In genomic region chr7:16273766-16274140, GRCm38 (mm10) we compare ENCODE assay signal across 8 mouse cellular contexts. TPM values are rescaled to one million over a fixed set of nuclear protein-coding genes. Genes with fewer than 3 reads are reported as not detected.
DNase-seq lines count a peak whose midpoint lies in the region; ATAC-seq and TF ChIP-seq lines count a peak whose summit lies in the region.

No protein-coding gene starts in this region.

- 13% methylated on average over 18 of the region's 18 CpGs for WGBS in heart, adult 2 months
- WGBS in embryonic facial prominence, embryonic 12.5 days: 0% methylated on average over 18 of the region's 18 CpGs
- WGBS in hindbrain, embryonic 12.5 days: under 1% methylated on average over 18 of the region's 18 CpGs
- WGBS in limb, embryonic 10.5 days: under 1% methylated on average over 18 of the region's 18 CpGs
- under 1% methylated on average over 18 of the region's 18 CpGs for WGBS in midbrain, embryonic 12.5 days

- peak overlapping the region; percentile 83 for H3K4me3 ChIP-seq in heart, adult 2 months
- peak overlapping the region; percentile 66 for H3K4me3 ChIP-seq in embryonic facial prominence, embryonic 12.5 days
- H3K4me3 ChIP-seq in hindbrain, embryonic 12.5 days: peak overlapping the region; percentile 82
- H3K4me3 ChIP-seq in limb, embryonic 10.5 days: peak overlapping the region; percentile 66
- peak overlapping the region; percentile 66 for H3K4me3 ChIP-seq in midbrain, embryonic 12.5 days

- H3K27me3 ChIP-seq in heart, adult 2 months (ENCODE audit: control insufficient read depth, insufficient read depth, low read length): no peaks in the 10 kb centered on the region
- H3K27me3 ChIP-seq in embryonic facial prominence, embryonic 12.5 days: 0 out of 2 replicates have a peak, but pooled peaks cover 2% of the 10 kb centered on the region
- peaks cover 12% of the 10 kb centered on the region for H3K27me3 ChIP-seq in hindbrain, embryonic 12.5 days
- no peaks in the 10 kb centered on the region; the same call in 1 of the 2 replicates for H3K27me3 ChIP-seq in limb, embryonic 10.5 days (ENCODE audit: low read depth, poor library complexity, severe bottlenecking)
- peaks cover 29% of the 10 kb centered on the region for H3K27me3 ChIP-seq in midbrain, embryonic 12.5 days

- peak overlapping the region; percentile 67 for H3K9ac ChIP-seq in heart, adult 2 months (ENCODE audit: low read depth, low read length)
- H3K9ac ChIP-seq in embryonic facial prominence, embryonic 12.5 days: peak overlapping the region; percentile 54
- H3K9ac ChIP-seq in hindbrain, embryonic 12.5 days: peak overlapping the region; percentile 88
- H3K9ac ChIP-seq in midbrain, embryonic 12.5 days (replicated peaks): peak overlapping the region; percentile 71; the same call in 1 of the 2 replicates

- H3K79me2 ChIP-seq in heart, adult 2 months (replicated peaks; ENCODE audit: control insufficient read depth, insufficient read depth, low read length): no peaks in the 10 kb centered on the region

- H3K4me2 ChIP-seq in embryonic facial prominence, embryonic 12.5 days (replicated peaks): peak overlapping the region; percentile 73
- H3K4me2 ChIP-seq in hindbrain, embryonic 12.5 days (replicated peaks): peak overlapping the region; percentile 93
- H3K4me2 ChIP-seq in midbrain, embryonic 12.5 days (replicated peaks): peak overlapping the region; percentile 84

- TF ChIP-seq POLR2A in heart, adult 2 months (IDR thresholded peaks at IDR 0.05; ENCODE audit: insufficient read depth, low read depth, low read length): peak; percentile 34; the same call in 1 of the 2 replicates

- TF ChIP-seq EP300 in heart, adult 2 months (IDR thresholded peaks at IDR 0.05; ENCODE audit: insufficient read depth, low read depth, low read length): no peak

- H3K4me1 ChIP-seq in heart, adult 2 months (ENCODE audit: control insufficient read depth, insufficient read depth, low read length): peaks cover 5% of the 10 kb centered on the region
- peaks cover 25% of the 10 kb centered on the region for H3K4me1 ChIP-seq in embryonic facial prominence, embryonic 12.5 days
- H3K4me1 ChIP-seq in hindbrain, embryonic 12.5 days: peaks cover 28% of the 10 kb centered on the region
- H3K4me1 ChIP-seq in limb, embryonic 10.5 days: peaks cover 36% of the 10 kb centered on the region
- H3K4me1 ChIP-seq in midbrain, embryonic 12.5 days: peaks cover 24% of the 10 kb centered on the region

- intact Hi-C loops in heart, adult 2 months (cut with DNase I): loop anchor here (1.0 kb wide), 1 partner anchor 12 kb away; no protein-coding TSS in a partner anchor

- no peak for DNase-seq in heart, adult 2 months
- no peak for DNase-seq in heart, postnatal 4 days
- peak; percentile 85 to 95 for DNase-seq in adrenal gland, adult (ENCODE audit: inconsistent age in 2 of 2, low spot score in 1 of 2)
- no peak for DNase-seq in limb, embryonic 10.5 days (ENCODE audit: low spot score)
- DNase-seq in spleen, postnatal 10 days (ENCODE audit: low spot score in 2 of 2): peak; percentile 86 to 88

- ATAC-seq in embryonic facial prominence, embryonic 12.5 days (ENCODE audit: insufficient number of reproducible peaks, insufficient read depth, low FRiP score, low TSS enrichment): peak; percentile 81
- ATAC-seq in hindbrain, embryonic 12.5 days (ENCODE audit: low FRiP score): peak; percentile 78
- peak; percentile 76 for ATAC-seq in midbrain, embryonic 12.5 days (ENCODE audit: low FRiP score, low read depth)

- TF ChIP-seq CTCF in heart, adult 2 months (IDR thresholded peaks at IDR 0.05): no peak

- peak overlapping the region; percentile 55 for H3K27ac ChIP-seq in heart, adult 2 months
- peak overlapping the region; percentile 95 for H3K27ac ChIP-seq in embryonic facial prominence, embryonic 12.5 days
- peak overlapping the region; percentile 94 for H3K27ac ChIP-seq in hindbrain, embryonic 12.5 days
- H3K27ac ChIP-seq in limb, embryonic 10.5 days: peak overlapping the region; percentile 84
- peak overlapping the region; percentile 91 for H3K27ac ChIP-seq in midbrain, embryonic 12.5 days (replicated peaks)

- H3K36me3 ChIP-seq in heart, adult 2 months (ENCODE audit: control insufficient read depth, insufficient read depth, low read length): no peaks in the 10 kb centered on the region
- H3K36me3 ChIP-seq in embryonic facial prominence, embryonic 12.5 days: peaks cover 36% of the 10 kb centered on the region
- peaks cover 36% of the 10 kb centered on the region for H3K36me3 ChIP-seq in hindbrain, embryonic 12.5 days
- H3K36me3 ChIP-seq in limb, embryonic 10.5 days: peaks cover 39% of the 10 kb centered on the region
- H3K36me3 ChIP-seq in midbrain, embryonic 12.5 days: peaks cover 36% of the 10 kb centered on the region

- H3K9me3 ChIP-seq in embryonic facial prominence, embryonic 12.5 days: no peaks in the 10 kb centered on the region
- H3K9me3 ChIP-seq in hindbrain, embryonic 12.5 days (replicated peaks): no peaks in the 10 kb centered on the region
- no peaks in the 10 kb centered on the region for H3K9me3 ChIP-seq in limb, embryonic 10.5 days (replicated peaks)
- H3K9me3 ChIP-seq in midbrain, embryonic 12.5 days: no peaks in the 10 kb centered on the region

RNA-seq across cellular contexts. Expression of gene Inafm1, which starts 0.3 kb away (rescaled TPM):
- 10 to 100 TPM; 15.4 to 17.4 TPM for total RNA-seq in heart, adult 2 months (2021)
- polyA plus RNA-seq in heart, adult 2 months (2012; rRNA removed): 12.8 and 16.3 TPM in 2 replicates
- 10 to 100 TPM; 12.5 to 13.6 TPM for total RNA-seq in heart, postnatal 4 days (2021)
- polyA plus RNA-seq in embryonic facial prominence, embryonic 12.5 days (2016; fragmentation: Nextera tagmentation; extraction: Ambion mirVana): 22.8 and 24.8 TPM in 2 replicates
- 23.3 and 25.4 TPM in 2 replicates for polyA plus RNA-seq in hindbrain, embryonic 12.5 days (2016; fragmentation: Nextera tagmentation; extraction: Ambion mirVana)
- 5.4 and 7.4 TPM in 2 replicates for polyA plus RNA-seq in limb, embryonic 10.5 days (2016; fragmentation: Nextera tagmentation; extraction: Ambion mirVana)
- polyA plus RNA-seq in midbrain, embryonic 12.5 days (2016; fragmentation: Nextera tagmentation; extraction: Ambion mirVana): 20.5 and 20.6 TPM in 2 replicates

RNA-seq across cellular contexts. Expression of gene Ccdc9, which starts 12.8 kb away (rescaled TPM):
- 10 to 100 TPM; 33.1 to 46.7 TPM for total RNA-seq in heart, adult 2 months (2021)
- 21.8 and 22.1 TPM in 2 replicates for polyA plus RNA-seq in heart, adult 2 months (2012; rRNA removed)
- total RNA-seq in heart, postnatal 4 days (2021): 10 to 100 TPM; 39.4 to 43.1 TPM
- 45.7 and 49.2 TPM in 2 replicates for polyA plus RNA-seq in embryonic facial prominence, embryonic 12.5 days (2016; fragmentation: Nextera tagmentation; extraction: Ambion mirVana)
- polyA plus RNA-seq in hindbrain, embryonic 12.5 days (2016; fragmentation: Nextera tagmentation; extraction: Ambion mirVana): 43.4 and 46.7 TPM in 2 replicates
- 36.3 and 36.8 TPM in 2 replicates for polyA plus RNA-seq in limb, embryonic 10.5 days (2016; fragmentation: Nextera tagmentation; extraction: Ambion mirVana)
- 43.2 and 48.8 TPM in 2 replicates for polyA plus RNA-seq in midbrain, embryonic 12.5 days (2016; fragmentation: Nextera tagmentation; extraction: Ambion mirVana)

RNA-seq across cellular contexts. Expression of gene C5ar1, which starts 14.4 kb away (rescaled TPM):
- total RNA-seq in heart, adult 2 months (2021): 1 to 10 TPM; 7.9 to 8.1 TPM
- polyA plus RNA-seq in heart, adult 2 months (2012; rRNA removed): 10.0 TPM in 2 replicates
- total RNA-seq in heart, postnatal 4 days (2021): 1 to 10 TPM; 1.8 to 1.9 TPM
- 0.87 and 1.1 TPM in 2 replicates for polyA plus RNA-seq in embryonic facial prominence, embryonic 12.5 days (2016; fragmentation: Nextera tagmentation; extraction: Ambion mirVana)
- 0.79 and 2.0 TPM in 2 replicates for polyA plus RNA-seq in hindbrain, embryonic 12.5 days (2016; fragmentation: Nextera tagmentation; extraction: Ambion mirVana)
- polyA plus RNA-seq in limb, embryonic 10.5 days (2016; fragmentation: Nextera tagmentation; extraction: Ambion mirVana): 0.41 and 0.76 TPM in 2 replicates
- 1.3 and 1.5 TPM in 2 replicates for polyA plus RNA-seq in midbrain, embryonic 12.5 days (2016; fragmentation: Nextera tagmentation; extraction: Ambion mirVana)

RNA-seq across cellular contexts. Expression of gene C5ar2, which starts 29.8 kb away (rescaled TPM):
- 1 to 10 TPM; 1.4 to 1.6 TPM for total RNA-seq in heart, adult 2 months (2021)
- polyA plus RNA-seq in heart, adult 2 months (2012; rRNA removed): 1.1 and 1.3 TPM in 2 replicates
- under 1 TPM; 0.45 to 0.50 TPM for total RNA-seq in heart, postnatal 4 days (2021)
- polyA plus RNA-seq in embryonic facial prominence, embryonic 12.5 days (2016; fragmentation: Nextera tagmentation; extraction: Ambion mirVana): 0.09 TPM in 1 of 2 replicates, not detected in the other
- not detected in 2 replicates for polyA plus RNA-seq in hindbrain, embryonic 12.5 days (2016; fragmentation: Nextera tagmentation; extraction: Ambion mirVana)
- 0.04 TPM in 1 of 2 replicates, not detected in the other for polyA plus RNA-seq in limb, embryonic 10.5 days (2016; fragmentation: Nextera tagmentation; extraction: Ambion mirVana)
- 0.11 TPM in 1 of 2 replicates, not detected in the other for polyA plus RNA-seq in midbrain, embryonic 12.5 days (2016; fragmentation: Nextera tagmentation; extraction: Ambion mirVana)

RNA-seq across cellular contexts. Expression of gene Bbc3, which starts 34.4 kb away (rescaled TPM):
- total RNA-seq in heart, adult 2 months (2021): 1 to 10 TPM; 2.1 to 3.2 TPM
- 2.4 and 3.3 TPM in 2 replicates for polyA plus RNA-seq in heart, adult 2 months (2012; rRNA removed)
- total RNA-seq in heart, postnatal 4 days (2021): 1 to 10 TPM; 7.0 to 9.0 TPM
- polyA plus RNA-seq in embryonic facial prominence, embryonic 12.5 days (2016; fragmentation: Nextera tagmentation; extraction: Ambion mirVana): 7.4 and 8.5 TPM in 2 replicates
- polyA plus RNA-seq in hindbrain, embryonic 12.5 days (2016; fragmentation: Nextera tagmentation; extraction: Ambion mirVana): 20.0 and 21.1 TPM in 2 replicates
- polyA plus RNA-seq in limb, embryonic 10.5 days (2016; fragmentation: Nextera tagmentation; extraction: Ambion mirVana): 14.5 and 19.1 TPM in 2 replicates
- 17.3 and 18.9 TPM in 2 replicates for polyA plus RNA-seq in midbrain, embryonic 12.5 days (2016; fragmentation: Nextera tagmentation; extraction: Ambion mirVana)

Comparison
In these comparisons a context has a peak if more than half of its experiments do, and no peak if none do; other contexts are left out.
1. DNase-seq: peak in adrenal gland, adult (2 of 2) and spleen, postnatal 10 days (2 of 2); none in heart, adult 2 months (0 of 2), heart, postnatal 4 days (single experiment) and limb, embryonic 10.5 days (single experiment).
2. Peak in every context shown above with its lines, with median percentiles within 50 percentile points of each other: H3K27ac ChIP-seq, H3K4me3 ChIP-seq, H3K9ac ChIP-seq, ATAC-seq and H3K4me2 ChIP-seq.